Mouse (Mus musculus): ENCODE data around the gene Tbc1d10a. TPM values are rescaled to one million over a fixed set of nuclear protein-coding genes. Genes with fewer than 3 reads are reported as not detected.

Gene Tbc1d10a
- total and polyA plus RNA-seq, 2 experiments from 2014 or later, result 33.1 to 42.0 TPM

- WGBS, result 80% methylated on average over 14 of the region's 14 CpGs
- Histone ChIP-seq H3K27me3 (ENCODE audit: insufficient read depth, low read length) (no peaks in the 10 kb centered on the region), H3K9ac (no peak overlapping the region)
Observed at GRCm38 (mm10) chr11:4247201-4247959, 60.8 kb downstream of the Tbc1d10a start.

GRCm38 (mm10) chr11:4249151-4249550 is 62.6 kb downstream of the Tbc1d10a start:
- no peak overlapping the region for H3K4me2 ChIP-seq (ENCODE audit: low read depth)
- H3K9me3 ChIP-seq (ENCODE audit: low read length), result no peaks in the 10 kb centered on the region
- no peak for TF ChIP-seq CTCF (IDR thresholded peaks at IDR 0.05; ENCODE audit: low read depth)
- no peaks in the 10 kb centered on the region for H3K27me3 ChIP-seq (ENCODE audit: insufficient read depth, low read length)
- no peak for DNase-seq
- H3K4me3 ChIP-seq (ENCODE audit: low read depth, low read length), result no peak overlapping the region
- H3K9ac ChIP-seq, result no peak overlapping the region
- no peaks in the 10 kb centered on the region for H3K36me3 ChIP-seq (ENCODE audit: insufficient read depth)
- no peak for ATAC-seq
- H3K27ac ChIP-seq (ENCODE audit: low read depth, low read length), result no peak overlapping the region
- no peaks in the 10 kb centered on the region for H3K4me1 ChIP-seq (ENCODE audit: insufficient read depth)
- 97% methylated on average over 3 of the region's 3 CpGs for WGBS

More at GRCm38 (mm10) chr11:4247201-4247959, 60.8 kb downstream of the Tbc1d10a start:
- ATAC-seq (no peak), DNase-seq (no peak)
- Histone ChIP-seq H3K4me3 (ENCODE audit: low read depth, low read length) (no peak overlapping the region), H3K27ac (ENCODE audit: low read depth, low read length) (no peak overlapping the region), H3K4me1 (ENCODE audit: insufficient read depth) (no peaks in the 10 kb centered on the region), H3K4me2 (ENCODE audit: low read depth) (no peak overlapping the region), H3K9me3 (ENCODE audit: low read length) (no peaks in the 10 kb centered on the region), H3K36me3 (ENCODE audit: insufficient read depth) (no peaks in the 10 kb centered on the region)
- no peak for TF ChIP-seq CTCF (IDR thresholded peaks at IDR 0.05; ENCODE audit: low read depth)

GRCm38 (mm10) chr11:4250290-4250689 is 63.7 kb downstream of the Tbc1d10a start:
- WGBS, result 81% methylated on average over 7 of the region's 7 CpGs
- H3K4me3 ChIP-seq (ENCODE audit: low read depth, low read length), result no peak overlapping the region
- no peaks in the 10 kb centered on the region for H3K27me3 ChIP-seq (ENCODE audit: insufficient read depth, low read length)
- no peak overlapping the region for H3K27ac ChIP-seq (ENCODE audit: low read depth, low read length)
- no peak for ATAC-seq
- no peak for DNase-seq
- no peak overlapping the region for H3K9ac ChIP-seq
- H3K9me3 ChIP-seq (ENCODE audit: low read length), result no peaks in the 10 kb centered on the region
- H3K4me1 ChIP-seq (ENCODE audit: insufficient read depth), result no peaks in the 10 kb centered on the region
- TF ChIP-seq CTCF (IDR thresholded peaks at IDR 0.05; ENCODE audit: low read depth), result no peak
- no peaks in the 10 kb centered on the region for H3K36me3 ChIP-seq (ENCODE audit: insufficient read depth)
- no peak overlapping the region for H3K4me2 ChIP-seq (ENCODE audit: low read depth)

- no peaks in the 10 kb centered on the region for H3K36me3 ChIP-seq (ENCODE audit: insufficient read depth)
- no peak overlapping the region for H3K9ac ChIP-seq
- no peaks in the 10 kb centered on the region for H3K4me1 ChIP-seq (ENCODE audit: insufficient read depth)
- no peak for TF ChIP-seq CTCF (IDR thresholded peaks at IDR 0.05; ENCODE audit: low read depth)
- DNase-seq (no peak), ATAC-seq (no peak)
- H3K4me2 ChIP-seq (ENCODE audit: low read depth), result no peak overlapping the region
- no peak overlapping the region for H3K4me3 ChIP-seq (ENCODE audit: low read depth, low read length)
- H3K27me3 ChIP-seq (ENCODE audit: insufficient read depth, low read length), result no peaks in the 10 kb centered on the region
- WGBS, result 85% methylated on average over 3 of the region's 3 CpGs
- no peak overlapping the region for H3K27ac ChIP-seq (ENCODE audit: low read depth, low read length)
- H3K9me3 ChIP-seq (ENCODE audit: low read length), result no peaks in the 10 kb centered on the region
Observed at GRCm38 (mm10) chr11:4251376-4251775, 64.8 kb downstream of the Tbc1d10a start.

- no peak overlapping the region for H3K4me2 ChIP-seq (ENCODE audit: low read depth)
- DNase-seq (no peak), ATAC-seq (no peak)
- no peak overlapping the region for H3K9ac ChIP-seq
- H3K27ac ChIP-seq (ENCODE audit: low read depth, low read length), result no peak overlapping the region
- no peaks in the 10 kb centered on the region for H3K36me3 ChIP-seq (ENCODE audit: insufficient read depth)
- WGBS, result 49% methylated on average over 2 of the region's 2 CpGs
- no peaks in the 10 kb centered on the region for H3K27me3 ChIP-seq (ENCODE audit: insufficient read depth, low read length)
- no peak overlapping the region for H3K4me3 ChIP-seq (ENCODE audit: low read depth, low read length)
- H3K4me1 ChIP-seq (ENCODE audit: insufficient read depth), result no peaks in the 10 kb centered on the region
- H3K9me3 ChIP-seq (ENCODE audit: low read length), result no peaks in the 10 kb centered on the region
- TF ChIP-seq CTCF (IDR thresholded peaks at IDR 0.05; ENCODE audit: low read depth), result no peak
Observed at GRCm38 (mm10) chr11:4252886-4253285, 66.3 kb downstream of the Tbc1d10a start.

GRCm38 (mm10) chr11:4256846-4257607 is 70.4 kb downstream of the Tbc1d10a start, which contains the start of gene Lif:
TSS of gene Lif (plus strand) at chr11:4257557.
- Histone ChIP-seq H3K36me3 (ENCODE audit: insufficient read depth) (no peaks in the 10 kb centered on the region), H3K4me1 (ENCODE audit: insufficient read depth) (peaks cover 6% of the 10 kb centered on the region), H3K27ac (ENCODE audit: low read depth, low read length) (no peak within 1 kb of the TSS), H3K9me3 (ENCODE audit: low read length) (no peaks in the 10 kb centered on the region), H3K27me3 (ENCODE audit: insufficient read depth, low read length) (no peaks in the 10 kb centered on the region), H3K9ac (no peak within 1 kb of the TSS), H3K4me2 (ENCODE audit: low read depth) (no peak within 1 kb of the TSS), H3K4me3 (ENCODE audit: low read depth, low read length) (no peak within 1 kb of the TSS)
- 59% methylated on average over 11 of the region's 11 CpGs for WGBS
- no peak for DNase-seq
- no peak for TF ChIP-seq CTCF (IDR thresholded peaks at IDR 0.05; ENCODE audit: low read depth)
- no peak for ATAC-seq

- Histone ChIP-seq H3K4me1 (ENCODE audit: insufficient read depth) (peaks cover 6% of the 10 kb centered on the region), H3K27ac (ENCODE audit: low read depth, low read length) (no peak overlapping the region), H3K4me3 (ENCODE audit: low read depth, low read length) (no peak overlapping the region), H3K9me3 (ENCODE audit: low read length) (no peaks in the 10 kb centered on the region), H3K36me3 (ENCODE audit: insufficient read depth) (no peaks in the 10 kb centered on the region), H3K9ac (no peak overlapping the region), H3K4me2 (ENCODE audit: low read depth) (no peak overlapping the region), H3K27me3 (ENCODE audit: insufficient read depth, low read length) (no peaks in the 10 kb centered on the region)
- WGBS, result 51% methylated on average over 5 of the region's 5 CpGs
- DNase-seq (no peak), ATAC-seq (no peak)
- no peak for TF ChIP-seq CTCF (IDR thresholded peaks at IDR 0.05; ENCODE audit: low read depth)
Observed at GRCm38 (mm10) chr11:4257756-4258155, 71.2 kb downstream of the Tbc1d10a start.

Measured in forebrain, postnatal 0 days (tissue).